Mouse (Mus musculus) ES-E14 (cell line): ENCODE results near the gene Cd300a. TPM values are rescaled to one million over a fixed set of nuclear protein-coding genes. Genes with fewer than 3 reads are reported as not detected.

Experiments
- DNase-seq: peaks from one replicate; pipeline ENCODE4 v3.0.0-alpha.2; 2013; ENCODE audit warnings: low read depth, low spot score
- H3K27ac ChIP-seq: 2 replicates; pipeline ENCODE4 v1.5.1; 2012; ENCODE audit warnings: low read depth, mild to moderate bottlenecking, low read length, moderate library complexity, mixed read lengths; ENCODE audit not compliant: poor library complexity, insufficient read depth, severe bottlenecking
- H3K36me3 ChIP-seq: 2 replicates; pipeline ENCODE4 v1.6.1; 2012; ENCODE audit warnings: mild to moderate bottlenecking, low read length, moderate library complexity, mixed read lengths; ENCODE audit not compliant: control insufficient read depth, poor library complexity, insufficient read depth, severe bottlenecking
- H3K4me1 ChIP-seq, 2 experiments: fragments of 150-350 bp in 1 of 2; sonication (generic) in 1 of 2; 2 replicates each; pipeline ENCODE4 v1.6.1; 2012; ENCODE audit warnings: low read length in 2 of 2, mild to moderate bottlenecking in 1 of 2, mixed read lengths in 1 of 2; ENCODE audit not compliant: control insufficient read depth in 2 of 2, insufficient read depth in 2 of 2, poor library complexity in 1 of 2
- H3K4me3 ChIP-seq, 2 experiments: fragments of 150-350 bp in 1 of 2; sonication (generic) in 1 of 2; 2 replicates each; pipeline ENCODE4 v1.5.1; 2012; ENCODE audit warnings: low read length in 2 of 2, low read depth in 1 of 2, mild to moderate bottlenecking in 1 of 2, mixed read lengths in 1 of 2; ENCODE audit not compliant: insufficient read depth in 1 of 2, poor library complexity in 1 of 2, severe bottlenecking in 1 of 2
- H3K9ac ChIP-seq: 2 replicates; pipeline ENCODE4 v1.6.1; 2012; ENCODE audit warnings: low read depth, mild to moderate bottlenecking, low read length, mixed read lengths; ENCODE audit not compliant: poor library complexity, insufficient read depth, severe bottlenecking
- H3K9me3 ChIP-seq: fragments of 150-350 bp; sonication (generic); 2 replicates; pipeline ENCODE4 v1.6.1; 2012; ENCODE audit warnings: low read depth, mild to moderate bottlenecking, low read length; ENCODE audit not compliant: control insufficient read depth, insufficient read depth
- CHD2 ChIP-seq: IDR thresholded peaks from 2 replicates; pipeline ENCODE4 v1.6.1; 2014; ENCODE audit warnings: mild to moderate bottlenecking, low read depth, low read length, inconsistent platforms
- HCFC1 ChIP-seq: IDR thresholded peaks from 2 replicates; pipeline ENCODE4 v1.6.1; 2012; ENCODE audit warnings: low read length, inconsistent platforms, borderline replicate concordance; ENCODE audit not compliant: insufficient read depth
- MAFK ChIP-seq: IDR thresholded peaks from 2 replicates; pipeline ENCODE4 v1.6.1; 2014; ENCODE audit warnings: mild to moderate bottlenecking, low read depth, low read length, inconsistent platforms; ENCODE audit not compliant: insufficient read depth
- ZC3H11A ChIP-seq: IDR thresholded peaks from 2 replicates; pipeline ENCODE4 v1.6.1; 2012; ENCODE audit warnings: low read depth, mild to moderate bottlenecking, inconsistent platforms, low read length, borderline replicate concordance
- ZNF384 ChIP-seq: IDR thresholded peaks from 2 replicates; pipeline ENCODE4 v1.6.1; 2012; ENCODE audit warnings: low read depth, low read length, inconsistent platforms
- in situ Hi-C, 2 experiments: fragments of 600-800 bp; cut with MboI; formaldehyde crosslinking; loops; one replicate each; pipeline ENCODE4 v1.15.1; 2025; ENCODE audit warnings: low sequenced_read_pairs in 2 of 2, inconsistent platforms in 1 of 2; ENCODE audit not compliant: unreplicated experiment in 2 of 2
- total RNA-seq: library from RNA; depleted of rRNA; stranded (reverse); fragments of 300-350 nt; gene quantifications from 2 replicates; pipeline ENCODE4 v1.2.3, GENCODE M21; 2012

Gene Cd300a
- total RNA-seq, 1 experiment: 0.22 TPM

GRCm38 (mm10) chr11:114856125-114856524, 33.7 kb upstream of the Cd300a start:
- H3K27ac ChIP-seq: no peak overlapping the region
- H3K4me1 ChIP-seq: peaks cover 1 to 11% of the 10 kb centered on the region in 2 experiments; a peak in 2 of 4 replicates
- H3K9me3 ChIP-seq: no peaks in the 10 kb centered on the region
- H3K9ac ChIP-seq: no peak overlapping the region
- no peaks in the 10 kb centered on the region; the same call in 1 of the 2 replicates for H3K36me3 ChIP-seq
- H3K4me3 ChIP-seq: no peak overlapping the region
- no peak for TF ChIP-seq CHD2
- no peak for TF ChIP-seq ZNF384
- no peak for TF ChIP-seq HCFC1
- no peak for TF ChIP-seq MAFK
- TF ChIP-seq ZC3H11A: no peak
- in situ Hi-C loops: no loop called here
- DNase-seq: no peak

DNA sequence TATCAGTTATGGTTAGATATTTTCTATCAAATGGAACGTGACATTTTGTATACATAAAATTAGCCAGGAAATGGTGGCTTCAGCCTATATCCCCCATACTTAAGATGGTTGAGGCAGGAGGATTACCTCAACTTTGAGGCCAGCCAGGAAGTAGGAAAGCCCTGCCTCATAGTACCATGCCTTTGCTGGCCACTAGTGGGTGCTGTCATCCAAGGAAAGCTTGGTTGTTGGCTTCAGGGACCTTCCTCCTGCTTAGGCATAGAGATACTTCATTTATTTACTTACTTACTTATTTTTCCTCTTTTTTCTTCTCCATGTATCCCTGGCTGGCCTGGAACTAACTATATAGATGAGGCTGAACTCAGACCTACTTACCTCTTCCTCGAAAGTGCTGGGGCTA, 31.2 kb upstream of the Cd300a start:
- no peak overlapping the region for H3K27ac ChIP-seq
- H3K4me1 ChIP-seq: peaks cover 1 to 5% of the 10 kb centered on the region in 2 experiments; a peak in 1 of 4 replicates
- DNase-seq: no peak
- H3K9ac ChIP-seq: no peak overlapping the region
- H3K9me3 ChIP-seq: no peaks in the 10 kb centered on the region
- no peak overlapping the region for H3K4me3 ChIP-seq
- TF ChIP-seq CHD2 (no peak), ZC3H11A (0 out of 2 replicates have a peak, but pooled peaks have one; percentile 17)
- in situ Hi-C loops: no loop called here
- H3K36me3 ChIP-seq: no peaks in the 10 kb centered on the region; the same call in 1 of the 2 replicates

GRCm38 (mm10) chr11:114861057-114861456, 28.8 kb upstream of the Cd300a start:
- DNase-seq: no peak
- H3K9ac ChIP-seq: no peak overlapping the region
- H3K4me3 ChIP-seq: no peak overlapping the region
- in situ Hi-C loops: no loop called here
- H3K36me3 ChIP-seq: peaks cover 11% of the 10 kb centered on the region; the same call in 1 of the 2 replicates
- H3K27ac ChIP-seq: no peak overlapping the region
- H3K4me1 ChIP-seq: no peaks in the 10 kb centered on the region
- TF ChIP-seq HCFC1: no peak
- TF ChIP-seq ZC3H11A: no peak
- TF ChIP-seq CHD2: no peak
- no peak for TF ChIP-seq MAFK
- no peak for TF ChIP-seq ZNF384
- no peaks in the 10 kb centered on the region for H3K9me3 ChIP-seq

DNA sequence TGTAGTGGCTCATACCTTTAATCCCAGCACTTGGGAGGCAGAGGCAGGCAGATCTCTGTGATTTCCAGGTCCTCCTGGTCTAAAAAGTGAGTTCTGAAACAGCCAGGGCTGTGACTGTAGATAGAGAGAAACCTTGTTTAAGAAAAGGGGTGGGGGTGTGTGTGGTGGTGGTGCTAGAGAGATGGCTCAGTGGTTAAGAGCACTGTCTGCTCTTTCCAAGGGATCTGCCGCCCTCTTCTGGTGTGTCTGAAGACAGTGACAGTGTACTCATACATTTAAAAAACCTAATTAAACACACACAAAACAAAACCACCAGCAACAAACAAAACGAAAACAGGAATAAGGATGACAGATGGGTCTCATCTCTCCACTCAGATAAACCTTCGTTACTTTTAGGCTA, 27.2 kb upstream of the Cd300a start:
- in situ Hi-C loops: no loop called here
- Histone ChIP-seq H3K27ac (no peak overlapping the region), H3K4me3 (no peak overlapping the region), H3K4me1 (peaks cover 0 to 6% of the 10 kb centered on the region in 2 experiments; a peak in 1 of 4 replicates), H3K9ac (no peak overlapping the region), H3K9me3 (no peaks in the 10 kb centered on the region), H3K36me3 (peaks cover 13% of the 10 kb centered on the region; the same call in 1 of the 2 replicates)
- TF ChIP-seq ZC3H11A (no peak), MAFK (no peak), ZNF384 (no peak), HCFC1 (no peak), CHD2 (no peak)
- DNase-seq: no peak

GRCm38 (mm10) chr11:114863918-114864420, 25.9 kb upstream of the Cd300a start:
- Histone ChIP-seq H3K9me3 (no peaks in the 10 kb centered on the region), H3K27ac (no peak overlapping the region), H3K4me1 (peaks cover 0 to 6% of the 10 kb centered on the region in 2 experiments; a peak in 1 of 4 replicates), H3K36me3 (peaks cover 13% of the 10 kb centered on the region; the same call in 1 of the 2 replicates), H3K9ac (no peak overlapping the region), H3K4me3 (no peak overlapping the region)
- in situ Hi-C loops: no loop called here
- DNase-seq: no peak
- TF ChIP-seq MAFK: no peak
- TF ChIP-seq HCFC1: no peak
- TF ChIP-seq ZC3H11A: no peak
- no peak for TF ChIP-seq CHD2
- TF ChIP-seq ZNF384: no peak
